23 mouse cellular contexts compared by ENCODE assay signal in the genomic region with DNA sequence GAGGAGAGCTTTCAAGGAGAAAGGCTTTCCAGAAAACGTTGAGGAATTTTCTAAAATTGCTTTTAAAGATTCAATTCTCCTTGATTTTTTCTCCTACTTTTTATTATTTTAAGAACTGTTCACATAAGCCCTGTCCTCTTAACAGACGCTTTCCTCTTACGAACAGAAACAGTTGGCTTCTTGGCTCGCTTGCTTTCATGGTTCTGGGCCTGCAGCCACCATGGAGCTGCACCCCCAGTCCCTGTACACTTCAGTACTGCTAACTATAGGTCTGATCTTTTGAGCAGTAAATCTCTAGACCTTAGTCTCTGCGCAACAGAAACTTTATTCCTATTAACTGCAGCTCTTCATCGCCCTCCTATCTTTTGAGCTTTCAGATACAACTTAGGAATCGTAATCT.
"Had no signal": no experiment of that assay in that cellular context is flagged by ENCODE, and none has a peak within 500 bp of the region (broad histone marks: within the 10 kb centered on the region; RNA-seq: fewer than 3 reads in every experiment).

No protein-coding gene starts in this region.

- H3K27ac ChIP-seq: intestine, embryonic 15.5 days; kidney, embryonic 15.5 days; liver, embryonic 12.5 days; liver, embryonic 15.5 days; lung, embryonic 15.5 days; midbrain, embryonic 10.5 days; midbrain, embryonic 13.5 days; neural tube, embryonic 13.5 days had no signal

- ATAC-seq: intestine, embryonic 15.5 days; liver, embryonic 12.5 days; midbrain, embryonic 13.5 days; midbrain, embryonic 16.5 days had no signal

- H3K9ac ChIP-seq: intestine, embryonic 15.5 days; kidney, embryonic 15.5 days; liver, embryonic 12.5 days; liver, embryonic 15.5 days; lung, embryonic 15.5 days; midbrain, embryonic 13.5 days; neural tube, embryonic 13.5 days had no signal

- H3K36me3 ChIP-seq: intestine, embryonic 15.5 days; kidney, embryonic 15.5 days; liver, embryonic 12.5 days; liver, embryonic 15.5 days; lung, embryonic 15.5 days; midbrain, embryonic 10.5 days; midbrain, embryonic 13.5 days; neural tube, embryonic 13.5 days had no signal

- H3K9me3 ChIP-seq: intestine, embryonic 15.5 days; kidney, embryonic 15.5 days; liver, embryonic 12.5 days; liver, embryonic 15.5 days; lung, embryonic 15.5 days; midbrain, embryonic 10.5 days; midbrain, embryonic 13.5 days; neural tube, embryonic 13.5 days had no signal

- DNase-seq: kidney, adult 11 months; kidney, adult 8-10 months; kidney, postnatal 14 days; kidney, postnatal 4 days; liver; lung, adult 18-20 months; lung, postnatal 10 days; lung, postnatal 36 days; retina, postnatal 1 day; right cerebral cortex, postnatal 14 days; thymus, adult 2 months; thymus, postnatal 25 days had no signal

- H3K4me2 ChIP-seq: intestine, embryonic 15.5 days; kidney, embryonic 15.5 days; liver, embryonic 12.5 days; liver, embryonic 15.5 days; lung, embryonic 15.5 days; midbrain, embryonic 13.5 days; neural tube, embryonic 13.5 days had no signal

- H3K4me1 ChIP-seq: intestine, embryonic 15.5 days; liver, embryonic 12.5 days; liver, embryonic 15.5 days had no signal

- H3K27me3 ChIP-seq: intestine, embryonic 15.5 days; lung, embryonic 15.5 days; midbrain, embryonic 13.5 days; neural tube, embryonic 13.5 days had no signal

- H3K4me3 ChIP-seq: intestine, embryonic 15.5 days; kidney, embryonic 15.5 days; liver, embryonic 12.5 days; liver, embryonic 15.5 days; lung, embryonic 15.5 days; megakaryocyte, embryonic 14.5 days; midbrain, embryonic 10.5 days; midbrain, embryonic 13.5 days; myocyte; neural tube, embryonic 13.5 days had no signal
